In the genomic region with DNA sequence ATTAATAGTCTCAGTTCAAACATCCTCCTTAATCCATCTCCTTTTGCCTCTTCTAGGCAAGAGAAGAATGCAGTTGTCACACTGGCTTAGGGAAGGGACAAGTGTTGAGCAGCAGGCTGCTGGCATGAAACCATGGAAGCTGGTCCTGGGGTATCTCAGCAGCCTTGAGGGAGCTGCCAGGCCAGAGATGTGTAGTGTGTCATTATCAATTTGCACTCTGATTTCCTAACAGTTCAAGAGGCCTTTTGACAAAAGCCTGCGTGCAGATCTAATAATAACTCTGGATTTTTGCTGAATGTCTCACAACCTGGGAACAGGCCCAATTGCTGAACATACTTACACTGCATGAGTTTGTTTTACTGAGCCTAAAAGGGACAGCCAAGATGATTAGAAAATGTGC, we compare ENCODE assay signal across 7 mouse cellular contexts.
DNase-seq lines count a peak whose midpoint lies in the region; ATAC-seq and TF ChIP-seq lines count a peak whose summit lies in the region.

No protein-coding gene starts in this region.

- H3K9ac ChIP-seq in forebrain, postnatal 0 days = no peak overlapping the region

- H3K27me3 ChIP-seq in forebrain, postnatal 0 days (ENCODE audit: insufficient read depth, low read length) = no peaks in the 10 kb centered on the region

- TF ChIP-seq CTCF in lung, adult 2 months (IDR thresholded peaks at IDR 0.05; ENCODE audit: insufficient read depth, low read length) = no peak
- no peak for TF ChIP-seq CTCF in forebrain, postnatal 0 days (IDR thresholded peaks at IDR 0.05; ENCODE audit: low read depth)

- intact Hi-C loops in heart, postnatal 25 days (cut with DNase I) = no loop called here

- H3K4me2 ChIP-seq in forebrain, postnatal 0 days (ENCODE audit: low read depth) = no peak overlapping the region

- 38% methylated on average over 1 of the region's 1 CpGs for WGBS in lung, adult 2 months
- WGBS in forebrain, postnatal 0 days = 13% methylated on average over 1 of the region's 1 CpGs

- ATAC-seq in forebrain, postnatal 0 days = peak; percentile 79

- no peaks in the 10 kb centered on the region for H3K36me3 ChIP-seq in forebrain, postnatal 0 days (ENCODE audit: insufficient read depth)

- H3K9me3 ChIP-seq in forebrain, postnatal 0 days (ENCODE audit: low read length) = no peaks in the 10 kb centered on the region

- H3K4me3 ChIP-seq in lung, adult 2 months (replicated peaks; ENCODE audit: extremely low read depth, low read depth, low read length) = no peak overlapping the region
- no peak overlapping the region for H3K4me3 ChIP-seq in forebrain, postnatal 0 days (ENCODE audit: low read depth, low read length)

- no peaks in the 10 kb centered on the region for H3K4me1 ChIP-seq in lung, adult 2 months (ENCODE audit: control insufficient read depth, insufficient read depth, low read length)
- H3K4me1 ChIP-seq in forebrain, postnatal 0 days (ENCODE audit: insufficient read depth) = no peaks in the 10 kb centered on the region

- H3K27ac ChIP-seq in forebrain, postnatal 0 days (ENCODE audit: low read depth, low read length) = no peak overlapping the region; the same call in 1 of the 2 replicates

- TF ChIP-seq POLR2A in lung, adult 2 months (IDR thresholded peaks at IDR 0.05; ENCODE audit: borderline replicate concordance, extremely low read depth, low read depth, low read length) = no peak

- peak; percentile 4 to 28 for DNase-seq in lung, adult 18-20 months
- DNase-seq in lung, adult 2 months = no peak
- DNase-seq in forebrain, postnatal 0 days = peak; percentile 19
- peak; percentile 54 for DNase-seq in heart, postnatal 25 days (ENCODE audit: low spot score)
- DNase-seq in skeletal muscle tissue, adult 2 months (ENCODE audit: low read depth, low spot score) = peak; percentile 25
- DNase-seq in cerebellum, postnatal 36 days = no peak
- DNase-seq in right cerebral cortex, postnatal 14 days = no peak

Comparison
In these comparisons a context has a peak if more than half of its experiments do, and no peak if none do; other contexts are left out.
1. DNase-seq: peak in lung, adult 18-20 months (2 of 2), forebrain, postnatal 0 days (single experiment), heart, postnatal 25 days (single experiment) and skeletal muscle tissue, adult 2 months (single experiment); none in lung, adult 2 months (single experiment), cerebellum, postnatal 36 days (0 of 2) and right cerebral cortex, postnatal 14 days (single experiment).